Mouse (Mus musculus) embryonic facial prominence, embryonic 15.5 days (tissue): ENCODE measurements around the gene Bcl7b. TPM values are rescaled to one million over a fixed set of nuclear protein-coding genes. Genes with fewer than 3 reads are reported as not detected.

ENCODE experiments used
- ATAC-seq: fragments of 200-750 bp; cut with Nextera tagmentation; 2 replicates; pipeline ENCODE4 v1.8.0; 2017; ENCODE audit warnings: low read depth, moderate TSS enrichment; ENCODE audit not compliant: insufficient number of reproducible peaks, low FRiP score, low TSS enrichment
- H3K27ac ChIP-seq: fragments of 300-500 bp; sonication (generic); replicated peaks from 2 replicates; pipeline ENCODE4 v1.5.1; 2015; ENCODE audit warnings: mild to moderate bottlenecking, inconsistent platforms
- H3K27me3 ChIP-seq: fragments of 300-500 bp; sonication (generic); 2 replicates; pipeline ENCODE4 v1.6.1; 2015; ENCODE audit warnings: inconsistent platforms
- H3K36me3 ChIP-seq: fragments of 300-500 bp; sonication (generic); 2 replicates; pipeline ENCODE4 v1.6.1; 2015; ENCODE audit warnings: mild to moderate bottlenecking, inconsistent platforms
- H3K4me1 ChIP-seq: fragments of 300-500 bp; sonication (generic); 2 replicates; pipeline ENCODE4 v1.6.1; 2015; ENCODE audit warnings: inconsistent platforms
- H3K4me2 ChIP-seq: fragments of 300-500 bp; sonication (generic); replicated peaks from 2 replicates; pipeline ENCODE4 v1.6.1; 2015; ENCODE audit warnings: mild to moderate bottlenecking, inconsistent platforms
- H3K4me3 ChIP-seq: fragments of 300-500 bp; sonication (generic); replicated peaks from 2 replicates; pipeline ENCODE4 v1.5.1; 2015; ENCODE audit warnings: mild to moderate bottlenecking, inconsistent platforms
- H3K9ac ChIP-seq: fragments of 300-500 bp; sonication (generic); 2 replicates; pipeline ENCODE4 v1.6.1; 2015; ENCODE audit warnings: inconsistent platforms
- H3K9me3 ChIP-seq: fragments of 300-500 bp; sonication (generic); replicated peaks from 2 replicates; pipeline ENCODE4 v1.6.1; 2016; ENCODE audit warnings: inconsistent platforms
- WGBS: fragments of 180-500 bp; shearing (Covaris S2); methylation state at CpG from one replicate; pipeline ENCODE4 v1.1.7; 2015; 5-methylcytosine and 5-hydroxymethylcytosine counted together
- polyA plus RNA-seq: library from polyadenylated mRNA; unstranded; fragments of >200 nt; fragmentation: Nextera tagmentation; extraction: Ambion mirVana; gene quantifications from 2 replicates; pipeline ENCODE4 v1.2.1, GENCODE M21; 2015

The Bcl7b gene
- polyA plus RNA-seq, 1 experiment from 2014 or later, result 48.9 TPM

GRCm38 (mm10) chr5:135186621-135187348 is 18.7 kb downstream of the Bcl7b start, which contains the start of gene Baz1b:
Gene Baz1b (plus strand): TSS chr5:135187264.
- Histone ChIP-seq H3K4me3 (peak within 1 kb of the TSS; percentile 69), H3K9ac (peak within 1 kb of the TSS; percentile 96), H3K36me3 (peaks cover 10% of the 10 kb centered on the region), H3K9me3 (no peaks in the 10 kb centered on the region), H3K4me2 (peak within 1 kb of the TSS; percentile 67), H3K4me1 (peaks cover 20% of the 10 kb centered on the region), H3K27ac (peak within 1 kb of the TSS; percentile 95), H3K27me3 (no peaks in the 10 kb centered on the region)
- peak; percentile 97 for ATAC-seq
- under 1% methylated on average over 57 of the region's 57 CpGs for WGBS

- Histone ChIP-seq H3K27ac (peak overlapping the region; percentile 95), H3K27me3 (no peaks in the 10 kb centered on the region), H3K9me3 (no peaks in the 10 kb centered on the region), H3K4me3 (peak overlapping the region; percentile 69), H3K4me1 (peaks cover 20% of the 10 kb centered on the region), H3K36me3 (peaks cover 4% of the 10 kb centered on the region; the same call in 1 of the 2 replicates), H3K9ac (peak overlapping the region; percentile 96), H3K4me2 (peak overlapping the region; percentile 67)
- WGBS, result under 1% methylated on average over 98 of the region's 102 CpGs
- ATAC-seq, result peak; percentile 62
Measured at GRCm38 (mm10) chr5:135187349-135188213, 19.5 kb downstream of the Bcl7b start.

- Histone ChIP-seq H3K4me2 (peak overlapping the region; percentile 67), H3K9ac (peak overlapping the region; percentile 96), H3K36me3 (peaks cover 4% of the 10 kb centered on the region; the same call in 1 of the 2 replicates), H3K4me3 (peak overlapping the region; percentile 69), H3K9me3 (no peaks in the 10 kb centered on the region), H3K4me1 (peaks cover 20% of the 10 kb centered on the region), H3K27me3 (no peaks in the 10 kb centered on the region), H3K27ac (peak overlapping the region; percentile 95)
- WGBS, result under 1% methylated on average over 8 of the region's 8 CpGs
- ATAC-seq, result no peak
Measured at GRCm38 (mm10) chr5:135188214-135188554, 20.1 kb downstream of the Bcl7b start.

- Histone ChIP-seq H3K27ac (no peak overlapping the region), H3K4me3 (peak overlapping the region; percentile 69), H3K4me2 (peak overlapping the region; percentile 67), H3K9ac (no peak overlapping the region), H3K4me1 (peaks cover 26% of the 10 kb centered on the region), H3K9me3 (no peaks in the 10 kb centered on the region), H3K27me3 (no peaks in the 10 kb centered on the region), H3K36me3 (peaks cover 4% of the 10 kb centered on the region; the same call in 1 of the 2 replicates)
- 39% methylated on average over 2 of the region's 2 CpGs for WGBS
- ATAC-seq, result no peak
Measured at GRCm38 (mm10) chr5:135189281-135190022, 21.4 kb downstream of the Bcl7b start.

- peaks cover 26% of the 10 kb centered on the region for H3K4me1 ChIP-seq
- no peak overlapping the region for H3K4me3 ChIP-seq
- 25% methylated on average over 2 of the region's 2 CpGs for WGBS
- H3K4me2 ChIP-seq, result no peak overlapping the region
- H3K36me3 ChIP-seq, result peaks cover 4% of the 10 kb centered on the region; the same call in 1 of the 2 replicates
- no peaks in the 10 kb centered on the region for H3K27me3 ChIP-seq
- H3K9ac ChIP-seq, result no peak overlapping the region
- no peak for ATAC-seq
- H3K27ac ChIP-seq, result no peak overlapping the region
- no peaks in the 10 kb centered on the region for H3K9me3 ChIP-seq
Measured at GRCm38 (mm10) chr5:135191620-135192019, 23.5 kb downstream of the Bcl7b start.

DNA sequence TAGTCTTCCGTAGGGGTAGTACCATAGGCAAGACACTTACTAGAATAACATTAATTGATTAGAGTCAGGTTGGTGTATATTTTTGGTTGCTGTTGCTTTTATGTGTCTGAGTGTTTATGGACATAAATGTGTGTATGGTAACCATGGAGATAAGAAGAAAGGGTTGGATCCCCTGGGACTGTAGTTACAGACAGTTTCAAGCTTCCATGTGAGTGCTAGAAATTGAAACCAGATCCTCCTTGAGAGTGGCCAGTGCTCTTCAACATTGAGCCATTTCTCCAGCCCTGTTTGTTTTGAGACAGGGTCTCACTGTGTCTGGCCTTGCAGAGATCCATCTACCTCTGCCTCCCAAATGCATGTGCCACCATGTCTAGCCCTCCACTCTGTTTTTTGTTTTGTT is 24.3 kb downstream of the Bcl7b start:
- H3K9me3 ChIP-seq, result no peaks in the 10 kb centered on the region

DNA sequence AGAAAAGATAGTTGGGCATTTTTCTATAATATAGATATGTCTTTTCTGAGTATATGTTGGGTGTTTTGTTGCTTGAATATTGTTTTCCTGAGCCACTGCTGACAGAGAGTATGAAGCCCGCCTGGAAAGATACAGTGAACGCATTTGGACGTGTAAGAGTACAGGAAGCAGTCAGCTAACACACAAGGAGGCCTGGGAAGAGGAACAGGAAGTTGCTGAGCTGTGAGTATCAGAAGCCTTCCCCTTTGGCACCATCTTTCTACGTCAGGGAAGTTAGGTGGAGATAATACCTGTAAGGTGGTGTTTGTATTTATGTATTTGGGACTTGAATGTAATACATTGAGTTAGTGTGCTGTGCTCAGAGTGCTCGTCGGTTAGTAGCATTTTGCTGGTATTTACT is 28.3 kb downstream of the Bcl7b start:
- H3K9me3 ChIP-seq, result no peaks in the 10 kb centered on the region
- WGBS, result 73% methylated on average over 6 of the region's 6 CpGs
- peaks cover 35% of the 10 kb centered on the region for H3K36me3 ChIP-seq
- H3K4me1 ChIP-seq, result peaks cover 9% of the 10 kb centered on the region
- H3K4me3 ChIP-seq, result no peak overlapping the region
- ATAC-seq, result no peak
- no peak overlapping the region for H3K27ac ChIP-seq
- no peak overlapping the region for H3K9ac ChIP-seq
- H3K27me3 ChIP-seq, result no peaks in the 10 kb centered on the region
- H3K4me2 ChIP-seq, result no peak overlapping the region

More for the DNA sequence above, 24.3 kb downstream of the Bcl7b start:
- WGBS, result 80% methylated on average over 1 of the region's 1 CpGs
- H3K4me1 ChIP-seq, result peaks cover 26% of the 10 kb centered on the region
- no peak overlapping the region for H3K27ac ChIP-seq
- no peaks in the 10 kb centered on the region for H3K27me3 ChIP-seq
- ATAC-seq, result no peak
- H3K9ac ChIP-seq, result no peak overlapping the region
- H3K36me3 ChIP-seq, result peaks cover 4% of the 10 kb centered on the region; the same call in 1 of the 2 replicates
- no peak overlapping the region for H3K4me3 ChIP-seq
- H3K4me2 ChIP-seq, result no peak overlapping the region

- Histone ChIP-seq H3K36me3 (peaks cover 75% of the 10 kb centered on the region), H3K9me3 (no peaks in the 10 kb centered on the region), H3K27ac (no peak overlapping the region), H3K9ac (no peak overlapping the region), H3K4me2 (no peak overlapping the region), H3K27me3 (no peaks in the 10 kb centered on the region), H3K4me1 (no peaks in the 10 kb centered on the region), H3K4me3 (no peak overlapping the region)
- 44% methylated on average over 3 of the region's 3 CpGs for WGBS
- no peak for ATAC-seq
Measured at GRCm38 (mm10) chr5:135202763-135203162, 34.7 kb downstream of the Bcl7b start.

GRCm38 (mm10) chr5:135208197-135208596 is 40.1 kb downstream of the Bcl7b start:
- no peak for ATAC-seq
- no peak overlapping the region for H3K27ac ChIP-seq
- 92% methylated on average over 1 of the region's 1 CpGs for WGBS
- no peak overlapping the region for H3K9ac ChIP-seq
- H3K4me2 ChIP-seq, result no peak overlapping the region
- no peaks in the 10 kb centered on the region for H3K27me3 ChIP-seq
- H3K4me3 ChIP-seq, result no peak overlapping the region
- H3K9me3 ChIP-seq, result no peaks in the 10 kb centered on the region
- H3K4me1 ChIP-seq, result no peaks in the 10 kb centered on the region
- H3K36me3 ChIP-seq, result peaks cover 86% of the 10 kb centered on the region

DNA sequence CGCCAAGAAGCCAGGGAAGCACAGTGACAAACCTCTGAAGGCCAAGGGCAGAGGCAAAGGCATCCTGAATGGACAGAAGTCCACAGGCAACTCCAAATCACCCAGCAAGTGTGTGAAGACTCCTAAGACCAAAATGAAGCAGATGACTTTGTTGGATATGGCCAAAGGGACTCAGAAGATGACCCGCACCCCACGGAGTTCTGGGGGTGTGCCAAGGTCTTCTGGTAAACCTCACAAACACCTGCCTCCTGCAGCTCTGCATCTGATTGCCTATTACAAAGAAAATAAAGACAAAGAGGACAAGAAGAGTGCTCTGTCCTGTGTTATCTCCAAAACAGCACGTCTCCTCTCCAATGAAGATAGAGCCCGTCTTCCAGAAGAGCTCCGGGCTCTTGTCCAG is 48.8 kb downstream of the Bcl7b start:
- Histone ChIP-seq H3K4me3 (no peak overlapping the region), H3K4me2 (no peak overlapping the region), H3K4me1 (no peaks in the 10 kb centered on the region), H3K9me3 (no peaks in the 10 kb centered on the region), H3K27ac (no peak overlapping the region), H3K9ac (no peak overlapping the region), H3K36me3 (peaks cover 91% of the 10 kb centered on the region), H3K27me3 (no peaks in the 10 kb centered on the region)
- no peak for ATAC-seq
- 95% methylated on average over 6 of the region's 6 CpGs for WGBS

- Histone ChIP-seq H3K4me1 (no peaks in the 10 kb centered on the region), H3K27me3 (no peaks in the 10 kb centered on the region), H3K9me3 (no peaks in the 10 kb centered on the region), H3K9ac (no peak overlapping the region), H3K4me2 (no peak overlapping the region), H3K27ac (no peak overlapping the region), H3K4me3 (no peak overlapping the region), H3K36me3 (peaks cover 85% of the 10 kb centered on the region)
- ATAC-seq, result no peak
Measured at GRCm38 (mm10) chr5:135220941-135221340, 52.9 kb downstream of the Bcl7b start.
